Mouse (Mus musculus) erythroblast, embryonic 14.5 days (primary cell): ENCODE data around the gene Slc16a5. TPM values are rescaled to one million over a fixed set of nuclear protein-coding genes. Genes with fewer than 3 reads are reported as not detected.

ENCODE experiments used
- H3K27me3 ChIP-seq: 2 replicates; pipeline ENCODE4 v1.6.1; 2012; ENCODE audit warnings: inconsistent platforms; ENCODE audit not compliant: control insufficient read depth
- H3K36me3 ChIP-seq: 2 replicates; pipeline ENCODE4 v1.6.1; 2012; ENCODE audit warnings: mild to moderate bottlenecking, inconsistent platforms; ENCODE audit not compliant: control insufficient read depth
- H3K4me1 ChIP-seq: 2 replicates; pipeline ENCODE4 v1.6.1; 2012; ENCODE audit warnings: inconsistent platforms; ENCODE audit not compliant: control insufficient read depth
- H3K4me3 ChIP-seq: replicated peaks from 2 replicates; pipeline ENCODE3; 2012; ENCODE audit warnings: moderate library complexity, mild to moderate bottlenecking, inconsistent platforms
- H3K9me3 ChIP-seq: 2 replicates; pipeline ENCODE4 v1.6.1; 2012; ENCODE audit warnings: low read length, inconsistent platforms, mixed read lengths; ENCODE audit not compliant: control insufficient read depth
- GATA1 ChIP-seq: IDR thresholded peaks from 2 replicates; pipeline ENCODE4 v1.6.1; 2012; ENCODE audit warnings: low read length, inconsistent platforms, mixed read lengths
- TAL1 ChIP-seq: IDR thresholded peaks from 3 replicates; pipeline ENCODE4 v1.6.1; 2012; ENCODE audit warnings: low read length, inconsistent platforms, mixed read lengths
- polyA plus RNA-seq: library from polyadenylated mRNA; stranded (reverse); fragments of >175 nt; gene quantifications from 2 replicates; pipeline ENCODE4 v1.2.3, GENCODE M21; 2012

Slc16a5 gene
- polyA plus RNA-seq, 1 experiment: not detected

- no peak for TF ChIP-seq TAL1
- TF ChIP-seq GATA1: no peak
- Histone ChIP-seq H3K9me3 (peaks cover 10% of the 10 kb centered on the region), H3K36me3 (no peaks in the 10 kb centered on the region), H3K27me3 (peaks cover 2% of the 10 kb centered on the region), H3K4me1 (no peaks in the 10 kb centered on the region), H3K4me3 (no peak overlapping the region)
Observed at GRCm38 (mm10) chr11:115455619-115456018, 6.7 kb upstream of the Slc16a5 start.

- Histone ChIP-seq H3K4me1 (no peaks in the 10 kb centered on the region), H3K36me3 (no peaks in the 10 kb centered on the region), H3K4me3 (no peak overlapping the region), H3K9me3 (peaks cover 10% of the 10 kb centered on the region), H3K27me3 (peaks cover 2% of the 10 kb centered on the region)
- TF ChIP-seq GATA1: no peak
- TF ChIP-seq TAL1: no peak
Observed at GRCm38 (mm10) chr11:115456182-115456581, 6.1 kb upstream of the Slc16a5 start.

- Histone ChIP-seq H3K36me3 (no peaks in the 10 kb centered on the region), H3K4me1 (no peaks in the 10 kb centered on the region), H3K9me3 (peaks cover 10% of the 10 kb centered on the region), H3K4me3 (no peak overlapping the region), H3K27me3 (peaks cover 2% of the 10 kb centered on the region)
- TF ChIP-seq TAL1 (no peak), GATA1 (no peak)
Observed at GRCm38 (mm10) chr11:115457405-115457804, 4.9 kb upstream of the Slc16a5 start.

GRCm38 (mm10) chr11:115460976-115461375 is 1.3 kb upstream of the Slc16a5 start:
- H3K27me3 ChIP-seq: 0 out of 2 replicates have a peak, but pooled peaks cover 3% of the 10 kb centered on the region
- no peaks in the 10 kb centered on the region for H3K4me1 ChIP-seq
- H3K4me3 ChIP-seq: no peak overlapping the region
- no peaks in the 10 kb centered on the region for H3K36me3 ChIP-seq
- TF ChIP-seq TAL1: no peak
- TF ChIP-seq GATA1: no peak
- no peaks in the 10 kb centered on the region for H3K9me3 ChIP-seq

- H3K4me3 ChIP-seq: no peak overlapping the region
- 0 out of 2 replicates have a peak, but pooled peaks cover 3% of the 10 kb centered on the region for H3K27me3 ChIP-seq
- H3K36me3 ChIP-seq: no peaks in the 10 kb centered on the region
- H3K4me1 ChIP-seq: no peaks in the 10 kb centered on the region
- no peak for TF ChIP-seq TAL1
- TF ChIP-seq GATA1: no peak
- H3K9me3 ChIP-seq: no peaks in the 10 kb centered on the region
Observed at GRCm38 (mm10) chr11:115461846-115462242, 430 bp upstream of the Slc16a5 start.

- no peaks in the 10 kb centered on the region for H3K36me3 ChIP-seq
- no peaks in the 10 kb centered on the region for H3K9me3 ChIP-seq
- H3K4me1 ChIP-seq: no peaks in the 10 kb centered on the region
- TF ChIP-seq TAL1 (no peak), GATA1 (no peak)
- no peak overlapping the region for H3K4me3 ChIP-seq
- 0 out of 2 replicates have a peak, but pooled peaks cover 3% of the 10 kb centered on the region for H3K27me3 ChIP-seq
Observed at GRCm38 (mm10) chr11:115463397-115463796, 1.1 kb downstream of the Slc16a5 start.

GRCm38 (mm10) chr11:115464851-115465250 is 2.6 kb downstream of the Slc16a5 start:
- no peaks in the 10 kb centered on the region for H3K36me3 ChIP-seq
- no peaks in the 10 kb centered on the region for H3K4me1 ChIP-seq
- 0 out of 2 replicates have a peak, but pooled peaks cover 3% of the 10 kb centered on the region for H3K27me3 ChIP-seq
- TF ChIP-seq TAL1 (no peak), GATA1 (no peak)
- H3K9me3 ChIP-seq: no peaks in the 10 kb centered on the region
- H3K4me3 ChIP-seq: no peak overlapping the region

- TF ChIP-seq TAL1 (no peak), GATA1 (no peak)
- Histone ChIP-seq H3K27me3 (0 out of 2 replicates have a peak, but pooled peaks cover 3% of the 10 kb centered on the region), H3K4me3 (no peak overlapping the region), H3K36me3 (no peaks in the 10 kb centered on the region), H3K9me3 (no peaks in the 10 kb centered on the region), H3K4me1 (no peaks in the 10 kb centered on the region)
Observed at GRCm38 (mm10) chr11:115467217-115467618, 4.9 kb downstream of the Slc16a5 start.

- H3K4me1 ChIP-seq: peaks cover 41% of the 10 kb centered on the region
- H3K27me3 ChIP-seq: no peaks in the 10 kb centered on the region
- no peaks in the 10 kb centered on the region for H3K36me3 ChIP-seq
- TF ChIP-seq TAL1: no peak
- no peak for TF ChIP-seq GATA1
- H3K9me3 ChIP-seq: no peaks in the 10 kb centered on the region
- H3K4me3 ChIP-seq: no peak overlapping the region
Observed at GRCm38 (mm10) chr11:115472183-115472582, 9.9 kb downstream of the Slc16a5 start.

GRCm38 (mm10) chr11:115473626-115474275 is 11.5 kb downstream of the Slc16a5 start:
- H3K4me3 ChIP-seq: peak overlapping the region; percentile 8
- H3K36me3 ChIP-seq: no peaks in the 10 kb centered on the region
- H3K9me3 ChIP-seq: no peaks in the 10 kb centered on the region
- TF ChIP-seq GATA1 (no peak), TAL1 (no peak)
- H3K27me3 ChIP-seq: no peaks in the 10 kb centered on the region
- H3K4me1 ChIP-seq: peaks cover 45% of the 10 kb centered on the region
